Mouse (Mus musculus) hindbrain, embryonic 14.5 days (tissue): ENCODE results near the gene Ctdspl2. TPM values are rescaled to one million over a fixed set of nuclear protein-coding genes. Genes with fewer than 3 reads are reported as not detected.

ENCODE experiments used
- ATAC-seq: fragments of 200-750 bp; cut with Nextera tagmentation; 2 replicates; pipeline ENCODE4 v1.8.0; 2017; ENCODE audit warnings: moderate number of reproducible peaks, mild to moderate bottlenecking, moderate TSS enrichment, moderate library complexity; ENCODE audit not compliant: low FRiP score
- DNase-seq: peaks from one replicate; pipeline ENCODE4 v3.0.0-alpha.2; 2015; ENCODE audit warnings: low spot score
- H3K27ac ChIP-seq: fragments of 300-500 bp; sonication (generic); 2 replicates; pipeline ENCODE4 v1.5.1; 2014; ENCODE audit warnings: mild to moderate bottlenecking, moderate library complexity
- H3K27me3 ChIP-seq: fragments of 300-500 bp; sonication (generic); 2 replicates; pipeline ENCODE4 v1.6.1; 2014; ENCODE audit warnings: mild to moderate bottlenecking, low read length, mixed read lengths; ENCODE audit not compliant: control insufficient read depth, insufficient read depth
- H3K36me3 ChIP-seq: fragments of 300-500 bp; sonication (generic); replicated peaks from 2 replicates; pipeline ENCODE4 v1.6.1; 2014; ENCODE audit not compliant: control insufficient read depth, insufficient read depth
- H3K4me1 ChIP-seq: fragments of 300-500 bp; sonication (generic); replicated peaks from 2 replicates; pipeline ENCODE4 v1.6.1; 2014; ENCODE audit warnings: antibody characterized with exemption, low read length, mixed read lengths; ENCODE audit not compliant: control insufficient read depth, insufficient read depth
- H3K4me2 ChIP-seq: fragments of 300-500 bp; sonication (generic); replicated peaks from 2 replicates; pipeline ENCODE4 v1.6.1; 2014; ENCODE audit warnings: mild to moderate bottlenecking, moderate library complexity
- H3K4me3 ChIP-seq: fragments of 300-500 bp; sonication (generic); replicated peaks from 2 replicates; pipeline ENCODE4 v1.5.1; 2014; ENCODE audit warnings: mild to moderate bottlenecking, low read length
- H3K9ac ChIP-seq: fragments of 300-500 bp; sonication (generic); 2 replicates; pipeline ENCODE4 v1.6.1; 2014
- H3K9me3 ChIP-seq: fragments of 300-500 bp; sonication (generic); 2 replicates; pipeline ENCODE4 v1.6.1; 2016; ENCODE audit warnings: low read length; ENCODE audit not compliant: control insufficient read depth
- WGBS: fragments of 180-500 bp; shearing (Covaris S2); extraction: QIAGEN DNeasy Blood & Tissue Kit; methylation state at CpG from one replicate; pipeline ENCODE4 v1.1.7; 2014; 5-methylcytosine and 5-hydroxymethylcytosine counted together
- microRNA-seq: library from miRNA; unstranded; fragments of <30 nt; microRNA quantifications from one replicate; pipeline ENCODE4, GENCODE M21; 2016
- polyA plus RNA-seq: library from polyadenylated mRNA; unstranded; fragments of >200 nt; fragmentation: Nextera tagmentation; extraction: Ambion mirVana; gene quantifications from 2 replicates; pipeline ENCODE4 v1.2.1, GENCODE M21; 2014

The Ctdspl2 gene
- polyA plus RNA-seq, 1 experiment from 2014 or later: 35.5 TPM

GRCm38 (mm10) chr2:122036064-122036463 is 80.3 kb downstream of the Ctdspl2 start:
- H3K27ac ChIP-seq: no peak overlapping the region
- H3K4me3 ChIP-seq: no peak overlapping the region
- 97% methylated on average over 3 of the region's 3 CpGs for WGBS
- no peaks in the 10 kb centered on the region for H3K9me3 ChIP-seq
- H3K4me1 ChIP-seq: no peaks in the 10 kb centered on the region
- no peak overlapping the region for H3K4me2 ChIP-seq
- ATAC-seq (no peak), DNase-seq (no peak)
- peaks cover 29% of the 10 kb centered on the region for H3K36me3 ChIP-seq
- H3K27me3 ChIP-seq: no peaks in the 10 kb centered on the region
- no peak overlapping the region for H3K9ac ChIP-seq

- DNase-seq: no peak
- no peaks in the 10 kb centered on the region for H3K27me3 ChIP-seq
- no peak overlapping the region for H3K27ac ChIP-seq
- no peak overlapping the region for H3K4me2 ChIP-seq
- peaks cover 54% of the 10 kb centered on the region for H3K36me3 ChIP-seq
- H3K4me3 ChIP-seq: no peak overlapping the region
- no peaks in the 10 kb centered on the region for H3K4me1 ChIP-seq
- no peak overlapping the region for H3K9ac ChIP-seq
- no peaks in the 10 kb centered on the region for H3K9me3 ChIP-seq
- no peak for ATAC-seq
Measured at GRCm38 (mm10) chr2:122043926-122044325, 88.1 kb downstream of the Ctdspl2 start.

GRCm38 (mm10) chr2:122059365-122060115 is 103.7 kb downstream of the Ctdspl2 start:
- ATAC-seq: no peak

More at GRCm38 (mm10) chr2:122059365-122060115, 103.7 kb downstream of the Ctdspl2 start:
- Histone ChIP-seq H3K4me1 (no peaks in the 10 kb centered on the region), H3K4me2 (no peak overlapping the region), H3K27ac (no peak overlapping the region), H3K36me3 (peaks cover 62% of the 10 kb centered on the region), H3K9ac (no peak overlapping the region), H3K9me3 (no peaks in the 10 kb centered on the region), H3K4me3 (no peak overlapping the region), H3K27me3 (no peaks in the 10 kb centered on the region)
- no peak for DNase-seq
- WGBS: 89% methylated on average over 11 of the region's 11 CpGs

Small RNA genes within 50 kb of the gene (microRNA-seq; reads per million reads assigned to microRNA genes)
- gene Gm47314: not detected

Other genes with a start within 250 kb of the Ctdspl2 start
- gene Frmd5, start 148.9 kb upstream of the Ctdspl2 start, polyA plus RNA-seq: 29.4 and 30.0 TPM in 2 replicates
- gene Casc4, start 89.0 kb upstream of the Ctdspl2 start, polyA plus RNA-seq: 39.0 and 45.7 TPM in 2 replicates
- gene Mageb3, start 91 bp downstream of the Ctdspl2 start, polyA plus RNA-seq: 0.31 and 0.43 TPM in 2 replicates
- gene Eif3j1, start 72.5 kb downstream of the Ctdspl2 start, polyA plus RNA-seq: 13.4 and 13.5 TPM in 2 replicates
- gene Spg11, start 162.4 kb downstream of the Ctdspl2 start, polyA plus RNA-seq: 9.6 and 10.8 TPM in 2 replicates
- gene B2m, start 191.7 kb downstream of the Ctdspl2 start, polyA plus RNA-seq: 113 and 135 TPM in 2 replicates
- gene Trim69, start 204.7 kb downstream of the Ctdspl2 start, polyA plus RNA-seq: not detected in 2 replicates
- gene Patl2, start 230.2 kb downstream of the Ctdspl2 start, polyA plus RNA-seq: not detected in 2 replicates
- gene Terb2, start 230.3 kb downstream of the Ctdspl2 start, polyA plus RNA-seq: not detected in 2 replicates